Mouse (Mus musculus) liver, adult 2 months (tissue): ENCODE data around the gene Olfr56. TPM values are rescaled to one million over a fixed set of nuclear protein-coding genes. Genes with fewer than 3 reads are reported as not detected.
"Not testable (repeated sequence)": the region's sequence is repeated elsewhere in the genome, so short reads cannot be mapped to it uniquely, and the experiment has no call there.

Experiments used
- DNase-seq: peaks from one replicate; pipeline ENCODE4 v3.0.0-alpha.2; 2011; ENCODE audit warnings: low read depth, low spot score; ENCODE audit errors: extremely low read depth
- H3K27ac ChIP-seq: fragments of 200-500 bp; replicated peaks from 2 replicates; pipeline ENCODE4 v1.5.1; 2012; ENCODE audit warnings: low read depth, mild to moderate bottlenecking, control low read depth, inconsistent platforms, low read length; ENCODE audit not compliant: insufficient read depth
- H3K27me3 ChIP-seq: fragments of 200-500 bp; 2 replicates; pipeline ENCODE4 v1.6.1; 2012; ENCODE audit warnings: mild to moderate bottlenecking, moderate library complexity, low read length, inconsistent platforms; ENCODE audit not compliant: control insufficient read depth, insufficient read depth
- H3K36me3 ChIP-seq: fragments of 200-500 bp; 2 replicates; pipeline ENCODE4 v1.6.1; 2012; ENCODE audit warnings: low read length, inconsistent platforms; ENCODE audit not compliant: control insufficient read depth, insufficient read depth
- H3K4me1 ChIP-seq: fragments of 200-500 bp; 2 replicates; pipeline ENCODE4 v1.6.1; 2011; ENCODE audit warnings: low read length; ENCODE audit not compliant: control insufficient read depth, insufficient read depth
- H3K4me3 ChIP-seq: fragments of 200-500 bp; 2 replicates; pipeline ENCODE4 v1.5.1; 2011; ENCODE audit warnings: low read depth, mild to moderate bottlenecking, control low read depth, low read length, moderate library complexity; ENCODE audit not compliant: insufficient read depth
- H3K79me2 ChIP-seq: fragments of 200-500 bp; 2 replicates; pipeline ENCODE4 v1.6.1; 2012; ENCODE audit warnings: inconsistent platforms, mild to moderate bottlenecking, low read length, moderate library complexity; ENCODE audit not compliant: control insufficient read depth, insufficient read depth
- H3K9ac ChIP-seq: fragments of 200-500 bp; 2 replicates; pipeline ENCODE4 v1.6.1; 2012; ENCODE audit warnings: low read depth, mild to moderate bottlenecking, control low read depth, inconsistent platforms, low read length
- CTCF ChIP-seq: fragments of 200-500 bp; IDR thresholded peaks from 2 replicates; pipeline ENCODE4 v1.5.1; 2011; ENCODE audit warnings: low read depth, low read length, control low read depth
- POLR2A ChIP-seq: fragments of 200-500 bp; IDR thresholded peaks from 2 replicates; pipeline ENCODE4 v1.6.1; 2011; ENCODE audit warnings: low read length, control low read depth; ENCODE audit not compliant: insufficient read depth; ENCODE audit errors: extremely low read depth
- WGBS: fragments of 180-500 bp; shearing (Covaris S2); methylation state at CpG from one replicate; pipeline ENCODE4 v1.1.7; 2018; 5-methylcytosine and 5-hydroxymethylcytosine counted together
- polyA plus RNA-seq: library from polyadenylated mRNA; depleted of rRNA; stranded (reverse); fragments of >200 nt; gene quantifications from 2 replicates; pipeline ENCODE4 v1.2.3, GENCODE M21; 2012
- total RNA-seq: library from RNA; depleted of rRNA; stranded (reverse); fragments of >200 nt; gene quantifications from 2 replicates; pipeline ENCODE4 v1.2.3, GENCODE M21; 2014

Gene Olfr56
- total and polyA plus RNA-seq, 2 experiments: 0.28 TPM; not detected in 1

DNA sequence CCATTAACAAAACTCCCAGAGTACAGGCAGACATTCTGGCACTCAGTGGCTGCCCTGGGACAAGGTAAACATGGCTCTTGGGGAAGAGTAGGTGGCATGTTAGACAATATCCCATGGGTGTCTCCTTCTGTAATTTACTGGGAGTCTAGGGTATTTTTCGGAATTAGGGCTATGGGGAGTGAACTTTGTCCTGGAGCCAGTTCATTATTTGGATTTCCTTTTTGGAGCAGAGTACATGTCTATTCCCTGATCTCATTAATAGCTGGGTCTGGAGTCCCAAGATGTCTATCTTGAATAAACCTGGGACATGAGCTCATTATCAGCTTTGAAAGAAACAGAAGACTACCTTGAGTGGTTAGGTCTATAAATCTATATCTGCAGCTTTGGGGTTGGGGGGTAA, 175.4 kb downstream of the Olfr56 start, which contains the start of gene Olfr1394:
Gene Olfr1394, plus strand, starts transcription at position 301 of the 400 bp plus-strand sequence.
- Histone ChIP-seq H3K27ac (no peak within 1 kb of the TSS), H3K9ac (no peak within 1 kb of the TSS), H3K27me3 (no peaks in the 10 kb centered on the region), H3K36me3 (no peaks in the 10 kb centered on the region), H3K79me2 (no peaks in the 10 kb centered on the region), H3K4me1 (no peaks in the 10 kb centered on the region), H3K4me3 (no peak within 1 kb of the TSS)
- TF ChIP-seq CTCF (no peak), POLR2A (no peak)
- 31% methylated on average over 1 of the region's 1 CpGs for WGBS
- DNase-seq: no peak

DNA sequence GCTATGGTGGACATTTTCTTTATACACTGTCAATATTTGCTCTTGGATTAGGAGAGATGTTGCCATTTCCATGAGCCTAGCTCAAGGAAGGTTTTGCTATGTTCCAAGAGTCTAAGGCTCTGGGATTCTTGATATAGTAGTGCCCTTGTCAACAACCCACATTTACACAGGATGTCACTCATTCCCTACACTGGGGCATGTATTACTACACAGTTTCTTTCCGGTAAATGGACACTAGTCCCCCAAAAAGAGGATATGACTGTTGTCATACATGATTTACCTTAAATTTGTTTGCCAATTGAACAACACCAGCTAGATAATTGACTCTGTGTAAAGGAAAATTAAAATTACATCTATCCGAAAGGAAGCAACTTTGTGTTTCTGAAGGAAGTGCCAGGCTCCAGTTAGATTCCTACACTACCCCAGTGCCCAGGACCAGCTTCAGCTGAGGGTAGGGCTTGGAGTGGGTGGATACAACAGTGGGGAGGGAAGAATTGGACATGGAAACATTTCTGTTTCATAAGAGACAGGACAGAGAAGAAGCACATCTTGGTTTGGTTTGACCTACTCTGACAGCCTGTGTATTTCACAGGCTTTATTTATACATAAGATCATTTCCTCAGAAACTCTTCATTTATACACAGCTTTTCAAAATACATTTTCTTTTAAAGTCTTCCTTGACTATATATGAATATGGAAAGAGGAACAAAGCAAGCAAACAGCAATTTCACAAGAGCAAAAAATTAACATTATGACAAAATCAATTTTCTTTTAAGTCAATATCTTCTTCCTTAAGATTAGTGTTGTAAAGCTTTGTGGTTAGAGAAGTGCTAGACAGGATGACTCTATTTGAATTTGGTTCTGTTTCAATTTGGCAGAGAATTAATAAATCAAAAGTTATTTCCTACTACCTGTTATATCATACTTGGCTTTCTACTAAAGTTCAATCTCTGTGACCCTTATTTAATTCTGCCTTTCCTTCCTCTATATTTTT, 178.4 kb downstream of the Olfr56 start:
- Histone ChIP-seq H3K4me3 (no peak overlapping the region), H3K27ac (no peak overlapping the region), H3K9ac (no peak overlapping the region), H3K4me1 (no peaks in the 10 kb centered on the region), H3K27me3 (no peaks in the 10 kb centered on the region), H3K79me2 (no peaks in the 10 kb centered on the region), H3K36me3 (no peaks in the 10 kb centered on the region)
- no peak for DNase-seq
- no peak for TF ChIP-seq POLR2A
- TF ChIP-seq CTCF: no peak
- 91% methylated on average over 2 of the region's 2 CpGs for WGBS

DNA sequence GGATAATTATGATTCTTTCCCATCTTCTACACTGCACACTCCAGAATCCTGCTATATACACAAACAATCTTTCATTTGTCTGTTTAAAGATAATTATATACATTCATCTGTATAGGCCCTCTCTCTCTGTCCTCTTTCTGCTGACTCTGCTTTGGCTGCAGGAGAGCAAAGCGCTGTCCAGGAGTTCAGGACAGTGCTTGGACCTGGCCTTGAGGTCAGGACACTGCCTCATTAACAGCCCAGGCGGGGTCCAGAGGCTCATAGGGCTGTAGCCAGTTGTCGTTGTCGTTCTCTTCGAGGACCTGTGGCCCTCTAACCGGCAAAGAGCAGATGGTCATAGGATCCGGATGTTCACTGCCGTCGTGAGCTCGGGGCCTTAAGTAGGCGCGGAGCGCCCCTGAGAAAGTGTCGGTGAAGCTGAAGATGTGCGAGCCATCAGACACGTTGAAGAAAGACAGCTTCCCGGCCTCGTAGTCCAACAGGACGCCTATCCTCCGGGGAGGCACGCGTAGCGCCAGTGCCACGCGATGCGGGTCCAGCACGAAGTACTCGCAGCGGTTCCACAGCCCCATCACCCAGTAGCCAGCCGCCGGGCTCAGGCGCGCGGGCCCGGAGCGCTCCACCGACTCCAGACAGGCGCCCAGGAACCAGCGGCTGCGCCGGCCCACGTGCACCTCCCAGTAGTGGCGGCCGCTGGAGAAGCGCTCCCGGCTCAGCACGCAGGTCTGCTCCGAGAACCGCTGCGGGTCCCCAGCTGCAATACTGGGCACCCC, 190.3 kb downstream of the Olfr56 start:
- no peaks in the 10 kb centered on the region for H3K79me2 ChIP-seq
- DNase-seq: no peak
- no peak overlapping the region for H3K4me3 ChIP-seq
- H3K27me3 ChIP-seq: peaks cover 3% of the 10 kb centered on the region; the same call in 1 of the 2 replicates
- H3K4me1 ChIP-seq: no peaks in the 10 kb centered on the region
- no peak overlapping the region for H3K27ac ChIP-seq
- 12% methylated on average over 50 of the region's 50 CpGs for WGBS
- H3K36me3 ChIP-seq: no peaks in the 10 kb centered on the region
- H3K9ac ChIP-seq: no peak overlapping the region
- no peak for TF ChIP-seq POLR2A
- no peak for TF ChIP-seq CTCF

DNA sequence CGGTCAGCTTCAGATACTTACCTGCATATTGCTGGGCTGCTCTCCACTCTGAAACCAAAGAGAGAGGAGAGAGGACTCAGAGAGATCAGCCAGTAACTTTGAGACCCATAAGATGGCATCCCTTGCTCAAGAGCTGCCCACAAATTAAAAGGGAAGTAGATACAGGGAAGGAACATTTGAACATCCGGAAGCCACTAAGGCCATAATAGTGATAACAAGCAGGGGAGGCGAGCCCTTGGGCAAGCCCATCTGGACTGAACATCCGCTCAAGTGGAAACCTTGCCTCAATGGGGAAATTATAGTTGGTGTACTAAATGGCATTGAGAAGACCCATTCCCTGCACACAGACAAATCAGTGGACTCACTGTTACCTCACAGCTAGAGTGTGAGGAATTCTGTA, 191.9 kb downstream of the Olfr56 start:
- no peaks in the 10 kb centered on the region for H3K4me1 ChIP-seq
- DNase-seq: no peak
- no peak overlapping the region for H3K27ac ChIP-seq
- H3K9ac ChIP-seq: no peak overlapping the region
- no peaks in the 10 kb centered on the region for H3K79me2 ChIP-seq
- peaks cover 3% of the 10 kb centered on the region; the same call in 1 of the 2 replicates for H3K27me3 ChIP-seq
- TF ChIP-seq CTCF (no peak), POLR2A (no peak)
- WGBS: 78% methylated on average over 4 of the region's 4 CpGs
- H3K36me3 ChIP-seq: no peaks in the 10 kb centered on the region
- no peak overlapping the region for H3K4me3 ChIP-seq

DNA sequence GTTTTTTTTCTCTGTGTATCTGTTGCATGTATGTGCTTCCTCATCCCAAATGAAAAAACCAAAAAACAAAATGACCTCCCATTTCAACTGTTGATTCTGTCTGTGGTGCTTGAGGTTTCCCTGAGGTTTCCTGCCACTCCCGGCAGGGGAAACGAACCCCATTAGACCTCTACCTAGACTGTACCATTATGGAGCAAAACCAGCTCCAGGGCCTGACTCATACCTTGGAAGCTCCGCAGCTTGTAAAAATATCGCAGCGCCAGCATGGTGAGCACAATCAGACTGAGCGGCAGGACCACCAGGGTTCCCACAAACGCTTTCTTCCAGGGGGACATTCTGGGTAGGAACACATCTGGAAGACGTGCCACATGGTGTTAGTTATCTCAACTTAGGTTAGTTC, 196.7 kb downstream of the Olfr56 start:
- no peak for DNase-seq
- H3K27ac ChIP-seq: no peak overlapping the region
- no peak overlapping the region for H3K4me3 ChIP-seq
- no peaks in the 10 kb centered on the region for H3K27me3 ChIP-seq
- WGBS: 83% methylated on average over 8 of the region's 8 CpGs
- no peak overlapping the region for H3K9ac ChIP-seq
- no peaks in the 10 kb centered on the region for H3K36me3 ChIP-seq
- no peaks in the 10 kb centered on the region for H3K79me2 ChIP-seq
- TF ChIP-seq POLR2A (no peak), CTCF (no peak)
- H3K4me1 ChIP-seq: no peaks in the 10 kb centered on the region

DNA sequence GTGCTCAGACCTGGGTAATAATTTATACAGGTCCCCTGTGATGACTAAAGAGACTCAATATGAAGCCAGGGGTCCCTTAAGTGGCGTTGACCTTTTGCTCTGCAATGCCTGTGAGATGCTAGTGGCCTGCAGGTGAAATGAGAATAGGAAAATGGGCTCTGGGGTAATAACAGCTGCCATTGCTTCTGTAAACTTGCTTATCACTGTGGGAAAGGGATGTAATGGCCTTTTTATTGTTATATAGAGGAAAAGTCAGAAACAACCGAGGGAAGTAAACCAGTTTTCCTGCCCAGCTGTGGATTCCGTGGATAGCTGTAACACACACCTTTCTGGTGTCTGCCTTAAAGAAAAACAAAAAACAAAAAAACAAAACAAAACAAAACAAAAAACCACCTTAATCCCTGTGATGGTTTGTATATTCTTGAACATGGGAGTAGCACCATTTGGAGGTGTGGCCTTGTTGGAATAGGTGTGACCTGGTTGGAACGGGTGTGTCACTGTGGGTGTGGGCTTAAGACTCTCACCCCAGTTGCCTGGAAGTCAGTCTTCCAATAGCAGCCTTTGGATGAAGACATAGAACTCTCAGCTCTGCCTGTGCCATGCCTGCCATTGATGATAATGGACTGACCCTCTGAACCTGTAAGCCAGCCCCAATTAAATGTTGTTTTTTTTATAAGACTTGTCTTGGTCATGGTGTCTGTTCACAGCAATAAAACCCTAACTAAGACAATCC, 197.5 kb downstream of the Olfr56 start:
- not testable (repeated sequence) for H3K27ac ChIP-seq, H3K9ac ChIP-seq, H3K4me1 ChIP-seq, H3K27me3 ChIP-seq, H3K4me3 ChIP-seq, H3K79me2 ChIP-seq, DNase-seq, H3K36me3 ChIP-seq
- WGBS: 77% methylated on average over 4 of the region's 4 CpGs
